Mouse (Mus musculus) liver, embryonic 14.5 days (tissue): ENCODE results near the gene Atp5k.

ENCODE experiments used
- CTCF ChIP-seq: IDR thresholded peaks from 2 replicates; pipeline ENCODE4 v1.5.1; 2016; ENCODE audit warnings: antibody characterized with exemption, low read depth, control low read depth
- EP300 ChIP-seq: IDR thresholded peaks from 2 replicates; pipeline ENCODE4 v1.6.1; 2016; ENCODE audit warnings: antibody characterized with exemption, low read depth

DNA sequence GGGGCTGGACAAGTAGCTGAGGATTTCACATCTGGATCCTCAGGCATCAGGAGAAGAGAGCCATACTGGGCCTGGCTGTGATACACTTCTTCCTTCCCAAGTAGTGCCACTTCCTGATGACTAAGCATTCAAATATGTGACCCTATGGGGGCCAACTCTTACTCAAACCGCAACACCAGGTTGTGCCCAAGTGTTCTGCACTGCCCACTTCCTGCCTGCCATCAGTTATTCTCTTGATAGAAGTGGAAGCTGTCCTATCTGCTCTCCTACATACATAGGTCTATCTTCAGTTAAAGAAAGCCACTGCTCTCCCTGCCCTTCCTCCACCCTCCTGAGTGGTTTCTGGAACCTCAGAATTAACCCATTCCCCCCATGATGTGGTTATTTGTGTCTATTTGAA is 28.8 kb downstream of the Atp5k start:
- no peak for TF ChIP-seq EP300
- no peak for TF ChIP-seq CTCF
